Mouse (Mus musculus) liver, embryonic 14.5 days (tissue): Measurements from ENCODE around the gene Rinl.

Experiments
- CTCF ChIP-seq: IDR thresholded peaks from 2 replicates; pipeline ENCODE4 v1.5.1; 2016; ENCODE audit warnings: antibody characterized with exemption, low read depth, control low read depth
- EP300 ChIP-seq: IDR thresholded peaks from 2 replicates; pipeline ENCODE4 v1.6.1; 2016; ENCODE audit warnings: antibody characterized with exemption, low read depth

DNA sequence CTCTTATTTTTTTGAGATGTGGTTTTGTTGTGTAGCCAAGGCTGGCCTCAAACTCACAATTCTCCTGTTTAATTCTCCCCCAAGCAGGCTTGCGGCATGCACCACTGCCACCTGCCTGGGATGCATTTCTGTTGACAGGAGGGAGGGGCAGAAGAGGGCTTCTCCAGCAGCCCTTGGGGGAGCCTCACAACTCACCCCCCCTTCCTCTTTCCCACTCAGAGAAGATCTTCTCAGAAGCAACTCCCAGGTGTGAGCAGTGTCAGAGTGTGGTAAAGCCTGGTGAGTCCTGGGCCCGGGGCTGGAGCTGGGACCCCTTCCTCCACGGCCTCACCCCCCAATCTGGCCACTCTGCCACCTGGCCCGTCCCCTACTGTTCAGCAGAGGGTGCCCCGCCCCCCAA is 3.6 kb upstream of the Rinl start:
- TF ChIP-seq CTCF, result no peak
- TF ChIP-seq EP300, result no peak
